Mouse (Mus musculus) megakaryocyte, adult 5-6 weeks (primary cell): ENCODE results near the gene Nudt2. TPM values are rescaled to one million over a fixed set of nuclear protein-coding genes. Genes with fewer than 3 reads are reported as not detected.

Experiments
- ATAC-seq: 2 replicates; pipeline ENCODE4 v1.8.0; 2016; ENCODE audit warnings: mild to moderate bottlenecking, inconsistent platforms; ENCODE audit not compliant: poor library complexity, severe bottlenecking
- total RNA-seq, 2 experiments: library from RNA; stranded (forward) in 1 of 2; stranded (reverse) in 1 of 2; fragments of 153-499, 151-499 nt in 1 of 2; fragments of 221-1000, 200-1000 nt in 1 of 2; gene quantifications; 2 replicates each; pipeline versions ENCODE4 v1.2.3 to v1.2.4; 2015 to 2017

Nudt2 gene
- total RNA-seq, 2 experiments from 2014 or later = 19.6 to 24.0 TPM

- no peak for ATAC-seq
These were observed 28.6 kb downstream of the Nudt2 start for GRCm38 (mm10) chr4:41493464-41494116.

GRCm38 (mm10) chr4:41494378-41494777 is 29.4 kb downstream of the Nudt2 start:
- ATAC-seq = no peak

- ATAC-seq = no peak
These were observed 30.1 kb downstream of the Nudt2 start for GRCm38 (mm10) chr4:41495076-41495475.

GRCm38 (mm10) chr4:41495850-41496249 is 30.9 kb downstream of the Nudt2 start:
- no peak for ATAC-seq

- no peak for ATAC-seq
These were observed 32.1 kb downstream of the Nudt2 start for GRCm38 (mm10) chr4:41497046-41497445.

- no peak for ATAC-seq
These were observed 32.6 kb downstream of the Nudt2 start for GRCm38 (mm10) chr4:41497579-41497978.

- no peak for ATAC-seq
These were observed 33.3 kb downstream of the Nudt2 start for GRCm38 (mm10) chr4:41497995-41498845.

- no peak for ATAC-seq
These were observed 34.0 kb downstream of the Nudt2 start for GRCm38 (mm10) chr4:41498921-41499391.

- ATAC-seq = no peak
These were observed 34.7 kb downstream of the Nudt2 start for GRCm38 (mm10) chr4:41499619-41500018.

GRCm38 (mm10) chr4:41500787-41501186 is 35.8 kb downstream of the Nudt2 start:
- ATAC-seq = no peak

- 0 out of 2 replicates have a peak, but pooled peaks have one; percentile 2 for ATAC-seq
These were observed 37.4 kb downstream of the Nudt2 start for GRCm38 (mm10) chr4:41502171-41502940.

- ATAC-seq = peak; percentile 88
These were observed 38.0 kb downstream of the Nudt2 start, which contains the start of gene AI464131 for GRCm38 (mm10) chr4:41502986-41503412. AI464131 (minus strand) TSS chr4:41503076.

- no peak for ATAC-seq
These were observed 39.4 kb downstream of the Nudt2 start for GRCm38 (mm10) chr4:41504325-41504724.

- ATAC-seq = no peak
These were observed 40.2 kb downstream of the Nudt2 start for GRCm38 (mm10) chr4:41505131-41505551.

- 0 out of 2 replicates have a peak, but pooled peaks have one; percentile 11 for ATAC-seq
These were observed 41.2 kb downstream of the Nudt2 start for GRCm38 (mm10) chr4:41506156-41506555.

GRCm38 (mm10) chr4:41506906-41507305 is 42.0 kb downstream of the Nudt2 start:
- ATAC-seq = peak; percentile 72

GRCm38 (mm10) chr4:41507326-41507924 is 42.5 kb downstream of the Nudt2 start:
- ATAC-seq = no peak

- no peak for ATAC-seq
These were observed 43.0 kb downstream of the Nudt2 start for GRCm38 (mm10) chr4:41507998-41508397.

GRCm38 (mm10) chr4:41513309-41513708 is 48.4 kb downstream of the Nudt2 start:
- ATAC-seq = no peak

GRCm38 (mm10) chr4:41513714-41514113 is 48.8 kb downstream of the Nudt2 start:
- no peak for ATAC-seq

- ATAC-seq = no peak
These were observed 52.3 kb downstream of the Nudt2 start, which contains the start of gene 1110017D15Rik for GRCm38 (mm10) chr4:41517233-41517632. 1110017D15Rik (minus strand) TSS chr4:41517333.
